Mouse (Mus musculus) telencephalon, adult 2 months (tissue): ENCODE measurements at regions not wholly inside any gene's neighbourhood (a gene's known extent, or its start where the extent isn't known, plus 50 kb on each side); places are given as distances from the start of the nearest gene placed in this dataset.
"Not testable (repeated sequence)": the region's sequence is repeated elsewhere in the genome, so short reads cannot be mapped to it uniquely, and the experiment has no call there.

Source experiments
- DNase-seq: peaks from one replicate; pipeline ENCODE4 v3.0.0-alpha.2; 2011; ENCODE audit warnings: low read depth, low spot score

DNA sequence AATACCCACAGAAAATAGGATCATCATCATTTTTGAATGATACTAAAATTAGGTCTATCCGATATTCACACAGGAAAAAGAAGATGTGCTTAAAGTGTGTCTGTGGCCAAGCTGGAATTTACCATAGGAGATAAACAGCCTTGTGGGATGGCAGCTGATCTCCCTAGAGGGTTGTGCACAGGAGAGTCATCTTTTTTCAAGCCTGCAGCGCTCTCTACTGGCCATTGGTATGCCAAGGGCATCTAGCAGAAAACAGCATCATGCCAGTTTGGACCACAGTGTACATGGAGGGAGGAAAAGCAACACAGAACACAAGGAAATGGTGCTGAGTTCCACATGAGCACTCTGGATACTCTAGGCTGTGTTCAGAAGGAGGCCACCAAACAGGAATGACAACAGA is 74.1 kb upstream of the Diaph3 start:
- DNase-seq = peak; percentile 64

DNA sequence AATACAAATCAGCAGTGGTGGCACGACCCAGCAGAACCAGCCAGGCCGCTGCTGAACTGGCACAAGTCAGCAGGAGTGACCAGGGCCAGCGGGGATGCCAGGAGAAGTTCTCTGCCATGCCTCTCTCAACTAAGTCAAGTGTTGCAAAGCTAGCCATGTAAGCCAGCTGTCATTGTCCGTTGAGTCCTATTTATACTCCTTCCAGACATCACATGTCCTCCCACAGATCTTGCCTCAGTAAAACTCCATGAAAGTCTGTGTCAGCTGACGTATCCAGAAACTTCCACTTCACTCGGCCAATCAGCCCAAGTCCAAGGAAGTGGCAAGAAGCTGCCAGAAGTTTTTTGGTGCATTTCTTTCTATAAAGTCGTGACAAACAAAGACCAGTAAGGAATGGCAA is 76.0 kb upstream of the Diaph3 start:
- no peak for DNase-seq

DNA sequence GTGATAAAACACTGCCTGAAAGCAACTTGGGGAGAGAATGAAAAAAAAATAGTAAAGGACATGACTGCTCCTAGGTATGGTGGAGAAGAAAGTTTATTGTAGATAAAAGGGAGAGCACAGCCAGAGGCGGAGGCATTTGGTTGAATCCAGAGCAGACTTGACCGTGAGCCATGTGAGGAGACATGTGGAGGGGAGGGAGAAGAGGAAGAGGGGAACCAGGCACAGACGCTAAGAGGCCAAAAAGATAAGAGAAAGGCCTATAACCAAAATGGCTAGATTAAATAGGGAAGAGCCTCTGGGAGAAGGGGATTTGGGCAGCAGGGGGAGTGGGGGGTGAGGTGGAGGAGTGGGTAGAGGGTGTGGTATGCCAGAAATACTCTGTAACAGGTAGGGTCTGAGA is 78.9 kb upstream of the Diaph3 start:
- DNase-seq = no peak

DNA sequence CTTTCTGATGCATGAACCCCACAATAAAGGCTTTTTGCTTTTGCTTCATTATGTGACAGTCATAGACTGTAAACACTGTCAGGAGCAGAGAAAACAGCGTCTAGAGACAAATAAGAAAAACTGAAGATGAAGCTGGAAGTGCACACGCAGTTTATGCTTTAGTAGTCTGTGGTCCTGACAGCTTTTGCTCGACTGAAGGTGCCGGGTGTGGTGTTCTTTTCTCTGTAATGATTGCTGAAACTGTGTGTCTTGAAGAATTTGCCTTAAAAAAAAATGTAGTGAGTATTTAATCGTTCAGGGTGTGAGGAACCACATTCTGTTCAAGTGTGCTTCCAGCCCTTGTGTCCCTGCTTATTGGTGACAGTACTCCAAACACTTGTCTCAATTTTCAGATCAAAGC is 83.8 kb upstream of the Diaph3 start:
- DNase-seq = no peak

DNA sequence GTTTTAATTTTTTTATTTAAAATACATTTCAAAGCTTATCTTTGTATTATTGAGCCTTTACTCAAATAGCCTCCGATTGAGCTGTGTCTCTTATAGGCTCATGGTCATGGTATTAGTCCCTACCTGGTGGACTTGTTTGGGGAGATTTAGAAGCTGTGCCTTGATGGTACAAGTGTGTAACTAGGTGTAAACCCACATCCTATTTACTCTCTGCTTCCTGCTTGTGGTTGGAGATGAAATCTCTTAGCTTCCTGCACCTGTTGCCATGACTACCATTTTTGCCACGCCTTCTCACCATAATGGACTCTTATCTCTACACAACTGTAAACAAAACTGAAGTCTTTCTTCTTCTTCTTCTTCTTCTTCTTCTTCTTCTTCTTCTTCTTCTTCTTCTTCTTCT is 108.2 kb upstream of the Diaph3 start:
- DNase-seq = no peak

DNA sequence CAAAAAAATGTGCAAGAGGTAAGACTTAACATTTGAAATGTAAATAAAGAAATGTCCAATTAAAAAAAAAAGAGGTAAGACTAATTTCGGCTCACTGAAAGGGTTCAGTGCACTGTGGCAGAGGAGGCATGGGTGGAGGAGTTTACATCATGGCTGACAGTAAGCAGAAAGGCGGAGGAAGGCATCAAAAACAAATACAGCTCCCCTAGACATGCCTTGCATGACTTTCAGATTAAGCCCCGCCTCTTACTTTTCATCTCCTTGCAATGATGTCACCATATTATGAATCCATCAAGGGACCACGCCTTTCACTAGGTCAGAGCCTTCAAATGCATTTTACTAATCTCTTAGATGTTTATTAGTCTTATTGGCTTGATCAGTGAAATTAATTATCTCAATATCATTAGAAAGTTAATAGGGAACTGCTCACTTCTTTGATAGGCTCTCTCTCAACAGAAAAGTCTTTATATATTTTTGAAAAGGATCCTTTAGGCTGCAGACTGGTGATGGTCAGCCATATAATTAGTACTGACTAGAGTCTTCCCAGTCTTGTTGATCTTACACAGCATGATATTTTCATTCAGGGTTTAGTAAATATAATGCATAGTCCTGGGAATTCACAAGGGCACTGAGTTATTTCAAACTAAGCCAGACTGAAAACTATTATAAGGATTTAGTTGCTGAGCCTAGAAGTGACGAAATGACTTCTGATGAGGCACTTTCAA is 114.6 kb upstream of the Diaph3 start:
- no peak for DNase-seq

DNA sequence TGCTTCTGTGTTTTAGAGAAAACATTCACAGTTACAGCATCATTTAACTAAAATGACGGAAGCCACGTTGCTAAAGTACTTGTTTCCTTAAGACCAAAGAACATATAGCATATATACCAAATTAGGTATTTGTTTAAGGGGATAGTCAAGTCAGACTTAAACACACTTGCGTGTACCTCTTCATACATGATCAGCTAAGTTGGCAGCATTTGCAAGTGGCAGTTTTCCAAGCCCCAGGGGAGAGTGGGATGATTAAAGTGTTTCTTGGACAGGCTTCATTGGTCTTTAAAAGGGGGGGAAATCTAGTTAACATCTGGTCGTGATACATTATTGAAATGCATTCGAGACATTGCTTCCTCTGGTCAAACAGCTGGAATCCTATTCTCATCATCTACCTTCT is 120.7 kb upstream of the Diaph3 start:
- DNase-seq = no peak

DNA sequence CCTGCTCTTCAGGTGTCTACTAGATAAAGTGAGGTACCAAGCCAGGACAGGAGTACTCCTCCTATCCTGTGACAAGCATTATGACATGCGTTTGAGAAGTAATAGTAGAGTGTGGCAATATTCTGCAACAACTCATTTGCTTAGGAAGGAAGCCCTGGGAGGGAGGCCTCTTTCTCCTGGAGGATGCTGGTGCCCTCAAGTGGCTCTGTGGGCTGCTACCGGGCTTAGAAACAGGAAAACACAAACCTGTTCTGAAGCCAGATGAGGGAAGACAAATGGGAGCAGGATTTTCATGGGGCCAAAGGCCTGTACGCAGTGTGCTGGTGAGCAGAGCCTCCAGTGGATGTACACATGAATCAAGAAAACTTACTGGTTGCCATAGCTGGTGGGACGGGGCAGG is 123.8 kb upstream of the Diaph3 start:
- DNase-seq = no peak

DNA sequence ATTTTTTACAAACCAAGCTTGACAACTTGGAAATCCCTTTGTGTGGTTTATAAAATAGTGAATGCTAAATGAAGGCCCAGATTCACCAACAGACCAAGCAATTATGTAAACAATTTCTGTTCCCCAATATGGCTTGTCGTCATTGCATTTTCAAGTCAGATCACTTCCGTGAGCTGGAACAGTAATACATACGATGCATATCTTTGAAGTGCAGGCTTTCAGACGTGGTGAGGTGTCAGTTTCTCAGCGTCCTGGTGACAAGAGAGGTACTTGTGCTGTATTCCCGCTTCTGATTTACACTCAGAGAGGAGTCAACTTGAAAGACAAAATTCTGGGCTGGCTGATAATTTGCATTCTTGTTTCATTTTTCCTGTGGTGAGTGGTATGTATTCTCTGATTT is 125.3 kb upstream of the Diaph3 start:
- no peak for DNase-seq

DNA sequence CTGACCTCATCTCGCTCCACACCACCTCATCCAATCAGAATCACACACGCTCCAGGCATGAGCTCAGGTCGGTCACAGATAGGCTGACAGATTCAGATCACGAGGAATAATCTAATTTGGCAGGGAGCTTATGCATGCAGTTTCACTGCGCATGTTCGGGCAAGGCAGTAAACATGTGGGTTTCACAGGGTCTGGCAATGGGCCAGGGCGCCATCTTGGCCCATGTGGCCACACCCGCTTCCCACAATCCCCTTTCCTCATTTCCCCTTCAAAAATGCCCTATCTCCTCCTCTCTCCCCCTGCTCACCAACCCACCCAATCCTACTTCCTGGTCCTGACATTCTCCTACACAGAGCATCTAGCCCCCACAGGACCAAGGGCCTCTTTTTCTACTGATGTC is 127.2 kb upstream of the Tdrd3 start:
- DNase-seq = not testable (repeated sequence)

DNA sequence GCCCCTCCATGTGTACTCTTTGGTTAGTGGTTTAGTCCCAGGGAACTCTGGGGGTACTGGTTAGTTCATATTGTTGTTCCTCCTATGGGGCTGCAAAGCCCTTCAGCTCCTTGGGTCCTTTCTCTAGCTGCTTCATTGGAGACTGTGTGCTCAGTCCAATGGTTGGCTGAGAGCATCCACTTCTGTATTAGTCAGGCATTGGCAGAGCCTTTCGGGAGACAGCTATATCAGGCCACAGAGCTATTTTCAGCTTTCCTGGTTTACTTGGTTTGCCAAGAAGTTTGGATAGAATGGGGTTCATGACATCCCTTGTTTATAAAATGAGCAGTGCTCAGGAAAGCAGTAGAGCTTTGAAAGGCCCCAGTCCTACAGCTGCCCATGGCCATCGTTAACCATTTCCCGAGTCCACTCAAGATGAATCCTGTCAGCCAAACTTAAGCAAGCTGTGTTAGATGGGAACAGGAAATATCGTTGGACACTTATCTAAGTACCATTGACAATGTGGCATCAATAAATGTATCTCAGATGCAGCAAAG is 126.7 kb upstream of the Tdrd3 start:
- DNase-seq = no peak

DNA sequence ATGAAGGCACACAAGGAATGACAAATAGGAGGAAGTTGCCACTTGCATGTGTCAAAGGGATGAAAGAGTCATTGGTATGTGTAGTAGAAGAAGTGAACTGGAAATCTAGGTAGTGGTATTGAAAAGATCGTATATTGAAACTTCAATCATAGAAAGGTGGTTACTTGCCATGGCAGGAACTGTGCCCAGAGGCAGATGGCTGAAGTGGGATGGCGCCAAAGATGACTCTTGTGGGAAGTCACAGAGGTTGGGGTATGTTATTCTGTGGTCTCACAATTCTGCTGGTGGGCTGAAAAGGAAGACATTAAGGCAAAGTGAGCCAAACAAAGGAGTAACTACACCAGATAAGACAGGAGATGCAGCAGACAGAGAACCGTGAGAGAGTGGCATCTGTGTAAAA is 121.2 kb upstream of the Tdrd3 start:
- DNase-seq = no peak

DNA sequence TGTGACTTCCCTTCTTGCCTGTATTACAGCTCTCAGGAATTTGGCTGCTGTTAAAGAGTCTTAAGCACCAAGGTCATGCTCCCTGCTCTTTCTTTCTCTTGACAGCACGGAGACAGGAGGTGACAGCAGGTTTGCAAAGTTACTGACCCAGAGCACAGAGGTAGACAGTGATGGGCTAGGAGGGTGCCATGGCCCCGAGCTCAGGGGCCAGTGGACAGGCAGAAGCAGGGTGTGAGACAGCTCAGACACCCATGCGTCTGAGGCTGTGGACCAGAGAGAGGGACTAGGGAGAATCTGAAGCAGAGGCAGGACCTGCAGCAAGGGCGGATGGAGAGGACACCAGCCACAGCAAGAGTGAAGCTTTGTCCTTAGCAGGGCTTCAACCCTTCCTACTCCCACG is 119.3 kb upstream of the Tdrd3 start:
- DNase-seq = no peak

DNA sequence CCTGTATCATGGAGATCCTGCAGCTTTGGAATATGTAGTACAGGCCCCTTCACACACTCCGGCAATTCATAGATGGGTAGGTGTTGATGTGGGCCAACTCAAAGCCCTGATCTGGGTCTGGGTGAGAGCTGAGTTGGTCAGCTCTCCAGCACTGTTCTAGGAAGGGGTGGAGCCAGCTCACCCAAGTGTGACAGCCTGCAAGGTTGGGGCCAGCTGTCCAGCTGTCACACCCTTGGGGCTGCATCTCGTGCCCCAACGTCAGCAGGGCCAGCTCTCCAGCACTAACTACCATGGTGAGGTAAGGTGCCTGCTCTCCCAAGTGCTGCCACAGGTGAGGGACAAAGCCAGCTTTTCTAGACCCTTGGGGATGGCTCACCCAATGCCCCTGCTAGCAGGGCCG is 115.6 kb upstream of the Tdrd3 start:
- no peak for DNase-seq

DNA sequence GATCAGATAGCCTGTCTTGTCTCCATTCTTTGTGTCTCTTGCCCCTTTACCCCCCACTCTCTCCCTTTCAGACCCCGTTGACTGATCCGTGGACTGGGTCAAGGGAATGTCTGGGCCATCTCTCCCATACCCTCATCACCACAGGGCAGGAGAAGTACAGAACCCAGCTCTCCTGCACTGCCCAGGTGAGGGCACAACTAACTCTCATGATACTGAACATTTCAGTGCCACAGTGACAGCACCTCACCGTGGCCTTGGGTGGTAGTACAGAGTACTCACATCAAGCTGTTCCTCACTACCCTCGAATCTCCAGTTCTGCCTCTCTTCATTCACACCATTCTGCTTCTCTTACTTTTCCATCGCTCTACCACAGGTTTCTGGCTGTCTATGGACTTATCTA is 114.9 kb upstream of the Tdrd3 start:
- DNase-seq = no peak

DNA sequence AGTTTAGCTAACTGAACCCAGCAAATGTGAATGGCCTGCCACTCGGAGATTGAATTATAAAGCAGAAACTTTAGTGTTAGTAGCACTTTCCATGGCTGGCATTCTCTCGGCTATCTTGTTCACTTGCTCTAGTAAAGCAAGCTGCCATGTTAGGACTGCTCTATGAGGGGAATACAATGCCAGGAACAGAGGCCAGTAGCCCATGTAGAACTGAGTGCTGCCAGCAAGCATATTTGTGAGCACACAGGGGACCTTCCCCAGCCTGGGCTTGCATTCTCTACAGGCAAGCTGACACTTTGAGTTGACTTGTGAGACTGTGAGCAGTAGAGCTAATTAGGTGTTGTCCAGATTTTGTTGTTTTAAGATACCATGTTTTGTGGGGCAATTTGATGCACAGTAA is 111.0 kb upstream of the Tdrd3 start:
- no peak for DNase-seq

DNA sequence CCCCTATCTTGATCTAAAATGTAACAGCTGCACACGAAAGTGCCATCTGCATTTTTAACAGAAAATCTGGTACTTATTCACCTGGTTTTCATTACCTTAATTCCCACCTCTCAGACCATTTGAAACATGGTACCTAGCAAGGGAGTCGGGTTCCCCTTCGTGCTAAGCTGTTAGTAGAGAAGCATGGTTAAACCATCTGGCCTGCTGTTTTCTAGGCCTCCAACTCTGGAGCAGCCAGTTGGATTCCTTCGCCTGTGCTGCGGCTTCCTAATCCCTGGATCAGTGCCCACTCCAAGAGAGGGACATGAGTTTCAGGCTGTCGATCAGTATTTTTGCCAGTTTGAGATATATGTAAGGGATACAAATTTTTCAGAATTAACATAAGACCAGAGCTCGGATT is 110.4 kb upstream of the Tdrd3 start:
- DNase-seq = no peak

DNA sequence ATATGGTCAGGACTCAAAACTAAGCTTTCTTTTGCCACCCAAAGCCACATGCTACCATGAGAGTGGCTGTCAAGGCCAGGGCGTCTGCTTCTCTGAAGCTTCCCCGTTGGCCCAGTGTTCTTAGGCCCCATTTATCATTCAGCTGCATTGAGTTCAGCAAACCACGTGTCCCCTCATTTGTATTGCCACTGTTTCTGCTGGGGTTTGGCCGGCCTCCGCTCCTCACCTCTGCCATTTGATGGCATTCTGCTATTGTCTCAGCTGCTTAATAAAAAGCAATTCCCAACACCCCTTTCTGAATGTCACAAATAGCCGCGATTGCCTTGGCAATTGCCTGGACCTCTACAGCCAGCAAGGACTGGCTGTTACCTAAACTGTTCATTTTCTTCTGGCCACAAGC is 108.4 kb upstream of the Tdrd3 start:
- no peak for DNase-seq

DNA sequence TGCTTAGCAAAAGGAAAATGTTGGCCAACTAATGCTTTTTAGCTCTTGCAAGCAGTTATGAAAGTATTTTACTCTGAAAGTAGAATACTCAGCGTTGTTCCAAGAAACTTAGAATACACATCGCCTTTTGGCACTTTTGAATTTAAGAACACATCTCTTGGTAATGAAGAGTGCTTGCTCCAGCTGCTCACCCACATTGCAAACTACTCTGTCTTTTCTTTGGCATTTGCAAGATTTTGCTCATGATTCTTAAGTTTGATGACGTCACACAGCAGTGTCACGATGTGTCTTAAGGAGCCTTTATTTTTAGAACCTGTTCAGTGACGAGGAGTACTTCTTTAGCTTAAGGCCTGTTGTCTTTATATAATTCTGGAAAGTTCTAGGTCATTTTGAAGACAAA is 104.1 kb upstream of the Tdrd3 start:
- DNase-seq = peak; percentile 75

DNA sequence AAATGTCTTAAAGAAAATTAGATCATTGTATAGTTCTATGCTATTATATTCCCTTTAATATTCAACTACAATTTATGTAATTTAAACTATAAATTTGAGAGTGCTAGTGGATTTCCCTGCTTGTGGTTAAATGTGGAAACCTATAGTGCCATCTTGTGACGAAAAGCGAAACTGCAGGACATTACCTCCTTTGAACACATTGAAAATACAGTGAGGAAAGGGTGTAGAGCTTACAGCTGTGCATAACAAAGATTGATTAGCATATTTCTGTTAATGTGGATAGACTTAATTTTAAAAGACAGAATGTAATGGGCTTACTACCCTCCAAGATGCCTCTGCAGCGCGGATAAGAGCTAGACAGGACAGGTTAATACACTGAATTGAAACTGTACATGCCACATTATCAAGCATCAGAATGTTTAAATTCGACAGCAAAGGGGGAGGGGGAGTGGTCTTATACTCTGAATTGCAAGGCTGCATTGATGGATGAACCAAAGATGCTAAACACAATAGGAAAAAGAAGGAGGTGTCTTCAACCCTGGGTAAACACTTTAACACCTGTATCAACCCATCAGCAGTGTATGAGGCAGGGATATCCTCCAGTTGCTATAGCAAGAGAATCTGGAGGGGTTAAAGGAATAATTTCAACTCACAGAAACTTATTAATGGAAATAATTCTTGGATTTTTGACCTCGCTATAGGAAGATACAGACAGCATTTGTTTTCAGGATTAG is 101.3 kb upstream of the Tdrd3 start:
- peak; percentile 55 for DNase-seq

DNA sequence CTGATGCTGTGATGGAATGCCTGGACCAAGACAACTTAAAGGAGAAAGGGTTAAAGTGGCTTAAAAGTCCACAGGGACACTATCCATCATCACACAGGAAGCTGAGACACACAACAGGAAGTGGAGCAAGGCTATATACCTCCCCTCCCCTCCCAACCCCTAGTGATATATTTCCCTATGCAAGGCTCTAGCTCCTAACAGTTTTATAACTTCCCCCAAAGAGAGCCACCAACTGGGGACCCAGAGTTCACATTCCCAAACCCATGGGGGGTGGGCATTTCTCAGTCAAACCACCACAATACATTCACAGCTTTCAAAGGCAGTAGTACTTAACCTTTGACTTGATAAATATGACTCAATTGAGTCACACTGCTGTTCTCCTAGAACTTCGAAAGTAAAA is 88.6 kb upstream of the Tdrd3 start:
- no peak for DNase-seq

DNA sequence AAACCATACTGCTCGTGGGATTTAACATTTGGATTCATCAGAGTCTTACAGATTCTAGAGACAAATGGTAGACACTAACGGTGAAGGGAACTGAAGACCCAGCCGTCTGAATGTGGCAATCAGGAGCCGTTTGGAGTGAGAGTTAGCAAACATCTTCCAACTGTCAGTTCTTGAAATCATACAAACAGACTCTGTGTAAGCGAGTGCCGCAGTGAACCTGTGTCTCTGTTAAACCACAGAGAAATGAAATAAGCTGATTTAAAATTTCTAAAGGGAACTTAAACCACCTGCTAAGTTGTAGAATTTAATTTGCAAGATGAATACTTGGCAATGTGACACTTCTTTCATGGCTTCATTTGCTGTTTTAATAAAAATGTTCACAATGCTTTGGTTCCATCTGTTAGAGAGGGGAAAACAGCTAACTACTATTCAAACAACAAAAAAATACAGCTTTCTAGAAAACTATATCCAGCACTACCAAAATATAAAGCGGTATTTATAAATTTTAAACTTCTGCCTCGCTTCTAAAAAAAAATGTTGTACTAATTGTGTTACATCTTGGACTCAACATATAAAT is 78.4 kb upstream of the Tdrd3 start:
- peak; percentile 26 for DNase-seq

DNA sequence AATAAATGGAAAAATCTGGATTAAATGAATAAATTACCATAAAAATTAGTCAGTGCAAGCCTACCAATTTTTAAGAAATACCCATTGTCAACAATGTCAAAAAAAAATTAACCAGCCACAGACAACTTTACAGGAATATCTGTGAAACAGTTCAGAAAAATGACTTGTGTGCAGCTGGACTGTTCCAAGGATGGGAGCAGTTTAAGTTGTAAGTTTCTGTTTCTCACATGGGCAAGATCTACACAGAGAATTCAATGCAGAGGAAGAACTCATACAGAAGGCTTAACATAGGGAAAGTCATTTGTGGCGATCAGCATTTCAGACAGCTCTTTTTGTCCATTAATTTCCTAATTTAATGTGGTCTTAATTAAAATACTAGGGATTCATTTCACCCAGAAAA is 71.9 kb upstream of the Tdrd3 start:
- no peak for DNase-seq
